Comparison of ENCODE assay signal across 8 mouse cellular contexts in genomic region chr4:139616276-139617000, GRCm38 (mm10). TPM values are rescaled to one million over a fixed set of nuclear protein-coding genes. Genes with fewer than 3 reads are reported as not detected.
A peak's percentile ranks its signal among the peaks of the same experiment; 100 is the strongest.
DNase-seq lines count a peak whose midpoint lies in the region; TF ChIP-seq lines count a peak whose summit lies in the region.

No protein-coding gene starts in this region.

- TF ChIP-seq EP300 in heart, adult 2 months (IDR thresholded peaks at IDR 0.05; ENCODE audit: insufficient read depth, low read depth, low read length) = no peak

- no peaks in the 10 kb centered on the region for H3K27me3 ChIP-seq in heart, adult 2 months (ENCODE audit: control insufficient read depth, insufficient read depth, low read length)

- intact Hi-C loops in heart, adult 2 months (cut with DNase I) = no loop called here

- no peaks in the 10 kb centered on the region for H3K79me2 ChIP-seq in heart, adult 2 months (replicated peaks; ENCODE audit: control insufficient read depth, insufficient read depth, low read length)

- peaks cover 2% of the 10 kb centered on the region; the same call in 1 of the 2 replicates for H3K4me1 ChIP-seq in bone marrow, adult 2 months (ENCODE audit: control insufficient read depth, insufficient read depth, low read length)
- peaks cover 3% of the 10 kb centered on the region; the same call in 1 of the 2 replicates for H3K4me1 ChIP-seq in heart, adult 2 months (ENCODE audit: control insufficient read depth, insufficient read depth, low read length)

- peak overlapping the region; percentile 60 for H3K9ac ChIP-seq in heart, adult 2 months (ENCODE audit: low read depth, low read length)

- H3K4me3 ChIP-seq in bone marrow, adult 2 months (replicated peaks; ENCODE audit: control insufficient read depth, low read depth, low read length) = peak overlapping the region; percentile 96
- peak overlapping the region; percentile 33 for H3K4me3 ChIP-seq in heart, adult 2 months

- TF ChIP-seq CTCF in bone marrow, adult 2 months (IDR thresholded peaks at IDR 0.05; ENCODE audit: control insufficient read depth, insufficient read depth, low read length) = no peak
- no peak for TF ChIP-seq CTCF in heart, adult 2 months (IDR thresholded peaks at IDR 0.05)

- DNase-seq in 416B (ENCODE audit: low read depth) = peak; percentile 95
- peak; percentile 60 to 70 for DNase-seq in heart, adult 2 months
- peak; percentile 67 for DNase-seq in kidney, adult 8-10 months
- peak; percentile 73 for DNase-seq in lung, postnatal 10 days
- peak; percentile 45 for DNase-seq in spleen, adult 12 weeks (ENCODE audit: low spot score)
- DNase-seq in cerebellum, adult 11-12 months = no peak
- no peak for DNase-seq in right cerebral cortex, postnatal 14 days

- WGBS in bone marrow, adult 2 months = 1% methylated on average over 24 of the region's 24 CpGs
- WGBS in heart, adult 2 months = 18% methylated on average over 24 of the region's 24 CpGs

- peak overlapping the region; percentile 7 for H3K27ac ChIP-seq in bone marrow, adult 2 months (ENCODE audit: control insufficient read depth, insufficient read depth, low read depth, low read length, poor library complexity)
- H3K27ac ChIP-seq in heart, adult 2 months = peak overlapping the region; percentile 71

- TF ChIP-seq POLR2A in bone marrow, adult 2 months (IDR thresholded peaks at IDR 0.05; ENCODE audit: borderline replicate concordance, control insufficient read depth, low read depth, low read length) = peak; percentile 36; the same call in 1 of the 2 replicates
- TF ChIP-seq POLR2A in heart, adult 2 months (IDR thresholded peaks at IDR 0.05; ENCODE audit: insufficient read depth, low read depth, low read length) = peak; percentile 87

- no peaks in the 10 kb centered on the region for H3K36me3 ChIP-seq in heart, adult 2 months (ENCODE audit: control insufficient read depth, insufficient read depth, low read length)

RNA-seq across cellular contexts. Expression of gene Aldh4a1, which starts 6.2 kb away (rescaled TPM):
- 8.1 and 17.2 TPM in 2 replicates for polyA plus RNA-seq in bone marrow, adult 2 months (2011; ENCODE audit: insufficient read depth, insufficient read length, low replicate concordance, missing spikeins)
- 10 to 100 TPM; 79.7 to 96.7 TPM for total RNA-seq in heart, adult 2 months (2021)
- polyA plus RNA-seq in heart, adult 2 months (2012; rRNA removed) = 120 and 149 TPM in 2 replicates

RNA-seq across cellular contexts. Expression of gene Gm21969, which starts 13.5 kb away (rescaled TPM):
- not detected in 2 replicates for polyA plus RNA-seq in bone marrow, adult 2 months (2011; ENCODE audit: insufficient read depth, insufficient read length, low replicate concordance, missing spikeins)
- total RNA-seq in heart, adult 2 months (2021) = not detected
- 0.06 TPM in 1 of 2 replicates, not detected in the other for polyA plus RNA-seq in heart, adult 2 months (2012; rRNA removed)

RNA-seq across cellular contexts. Expression of gene Tas1r2, which starts 36.9 kb away (rescaled TPM):
- polyA plus RNA-seq in bone marrow, adult 2 months (2011; ENCODE audit: insufficient read depth, insufficient read length, low replicate concordance, missing spikeins) = not detected in 2 replicates
- not detected for total RNA-seq in heart, adult 2 months (2021)
- not detected in 2 replicates for polyA plus RNA-seq in heart, adult 2 months (2012; rRNA removed)

Comparison
In these comparisons a context has a peak if more than half of its experiments do, and no peak if none do; other contexts are left out.
1. DNase-seq: peak in 416B (single experiment), heart, adult 2 months (2 of 2), kidney, adult 8-10 months (2 of 2), lung, postnatal 10 days (single experiment) and spleen, adult 12 weeks (single experiment); none in cerebellum, adult 11-12 months (single experiment) and right cerebral cortex, postnatal 14 days (single experiment).